Mouse (Mus musculus) stomach, embryonic 14.5 days (tissue): Measurements from ENCODE around the gene Zscan2. TPM values are rescaled to one million over a fixed set of nuclear protein-coding genes. Genes with fewer than 3 reads are reported as not detected.

ENCODE experiments used
- ATAC-seq: fragments of 200-750 bp; cut with Nextera tagmentation; 2 replicates; pipeline ENCODE4 v1.8.0; 2017; ENCODE audit warnings: low read depth, moderate TSS enrichment; ENCODE audit not compliant: insufficient number of reproducible peaks, insufficient read depth, low FRiP score
- H3K27ac ChIP-seq: fragments of 300-500 bp; sonication (generic); 2 replicates; pipeline ENCODE4 v1.5.1; 2014; ENCODE audit warnings: mild to moderate bottlenecking, low read length, moderate library complexity, mixed read lengths
- H3K27me3 ChIP-seq: fragments of 300-500 bp; sonication (generic); 2 replicates; pipeline ENCODE4 v1.6.1; 2014; ENCODE audit warnings: low read length, control low read depth, mixed read lengths; ENCODE audit not compliant: control insufficient read depth, insufficient read depth
- H3K36me3 ChIP-seq: fragments of 300-500 bp; sonication (generic); 2 replicates; pipeline ENCODE4 v1.6.1; 2014; ENCODE audit warnings: mild to moderate bottlenecking, control low read depth, low read length, moderate library complexity, mixed read lengths; ENCODE audit not compliant: control insufficient read depth, insufficient read depth
- H3K4me1 ChIP-seq: fragments of 300-500 bp; sonication (generic); 2 replicates; pipeline ENCODE4 v1.6.1; 2014; ENCODE audit warnings: low read length, control low read depth, mixed read lengths; ENCODE audit not compliant: control insufficient read depth, insufficient read depth
- H3K4me2 ChIP-seq: fragments of 300-500 bp; sonication (generic); replicated peaks from 2 replicates; pipeline ENCODE4 v1.6.1; 2014; ENCODE audit warnings: low read depth, low read length, control low read depth
- H3K4me3 ChIP-seq: fragments of 300-500 bp; sonication (generic); 2 replicates; pipeline ENCODE4 v1.5.1; 2014; ENCODE audit warnings: low read depth, low read length, control low read depth
- H3K9ac ChIP-seq: fragments of 300-500 bp; sonication (generic); replicated peaks from 2 replicates; pipeline ENCODE4 v1.6.1; 2014; ENCODE audit warnings: low read depth, mild to moderate bottlenecking, control low read depth, low read length, moderate library complexity, mixed read lengths
- H3K9me3 ChIP-seq: fragments of 300-500 bp; sonication (generic); 2 replicates; pipeline ENCODE4 v1.6.1; 2016; ENCODE audit warnings: low read depth, low read length, control low read depth; ENCODE audit not compliant: control insufficient read depth
- WGBS: fragments of 180-500 bp; shearing (Covaris S2); extraction: QIAGEN DNeasy Blood & Tissue Kit; methylation state at CpG from one replicate; pipeline ENCODE4 v1.1.7; 2014; 5-methylcytosine and 5-hydroxymethylcytosine counted together
- polyA plus RNA-seq: library from polyadenylated mRNA; unstranded; fragments of >200 nt; fragmentation: Nextera tagmentation; extraction: Ambion mirVana; gene quantifications from 2 replicates; pipeline ENCODE4 v1.2.1, GENCODE M21; 2014

The Zscan2 gene
- polyA plus RNA-seq, 1 experiment from 2014 or later: 2.4 TPM

GRCm38 (mm10) chr7:80840241-80840640, 20.5 kb upstream of the Zscan2 start:
- H3K9me3 ChIP-seq: no peaks in the 10 kb centered on the region
- no peaks in the 10 kb centered on the region for H3K27me3 ChIP-seq
- H3K36me3 ChIP-seq: no peaks in the 10 kb centered on the region
- WGBS: 44% methylated on average over 1 of the region's 1 CpGs
- no peak overlapping the region for H3K9ac ChIP-seq
- H3K4me1 ChIP-seq: 0 out of 2 replicates have a peak, but pooled peaks cover 5% of the 10 kb centered on the region
- H3K4me3 ChIP-seq: no peak overlapping the region
- H3K27ac ChIP-seq: no peak overlapping the region
- no peak overlapping the region for H3K4me2 ChIP-seq
- ATAC-seq: no peak

GRCm38 (mm10) chr7:80840937-80841336, 19.8 kb upstream of the Zscan2 start:
- Histone ChIP-seq H3K9ac (no peak overlapping the region), H3K9me3 (no peaks in the 10 kb centered on the region), H3K27me3 (no peaks in the 10 kb centered on the region), H3K27ac (no peak overlapping the region), H3K4me3 (no peak overlapping the region), H3K4me1 (0 out of 2 replicates have a peak, but pooled peaks cover 5% of the 10 kb centered on the region), H3K4me2 (no peak overlapping the region), H3K36me3 (no peaks in the 10 kb centered on the region)
- 70% methylated on average over 4 of the region's 4 CpGs for WGBS
- ATAC-seq: no peak

GRCm38 (mm10) chr7:80842132-80842531, 18.6 kb upstream of the Zscan2 start:
- Histone ChIP-seq H3K4me1 (0 out of 2 replicates have a peak, but pooled peaks cover 5% of the 10 kb centered on the region), H3K4me3 (no peak overlapping the region), H3K4me2 (no peak overlapping the region), H3K27ac (no peak overlapping the region), H3K9ac (no peak overlapping the region), H3K36me3 (no peaks in the 10 kb centered on the region), H3K27me3 (no peaks in the 10 kb centered on the region), H3K9me3 (no peaks in the 10 kb centered on the region)
- 60% methylated on average over 5 of the region's 5 CpGs for WGBS
- ATAC-seq: no peak

- H3K4me3 ChIP-seq: no peak overlapping the region
- H3K4me2 ChIP-seq: no peak overlapping the region
- H3K4me1 ChIP-seq: 0 out of 2 replicates have a peak, but pooled peaks cover 5% of the 10 kb centered on the region
- no peak overlapping the region for H3K9ac ChIP-seq
- no peak for ATAC-seq
- H3K27me3 ChIP-seq: no peaks in the 10 kb centered on the region
- H3K9me3 ChIP-seq: no peaks in the 10 kb centered on the region
- 93% methylated on average over 1 of the region's 1 CpGs for WGBS
- H3K27ac ChIP-seq: no peak overlapping the region
- H3K36me3 ChIP-seq: no peaks in the 10 kb centered on the region
Measured at GRCm38 (mm10) chr7:80843176-80843575, 17.5 kb upstream of the Zscan2 start.

GRCm38 (mm10) chr7:80843910-80844640, 16.6 kb upstream of the Zscan2 start:
- ATAC-seq: no peak
- H3K9me3 ChIP-seq: no peaks in the 10 kb centered on the region
- H3K27ac ChIP-seq: no peak overlapping the region
- no peak overlapping the region for H3K4me3 ChIP-seq
- H3K9ac ChIP-seq: no peak overlapping the region
- WGBS: 94% methylated on average over 8 of the region's 8 CpGs
- H3K4me1 ChIP-seq: 0 out of 2 replicates have a peak, but pooled peaks cover 5% of the 10 kb centered on the region
- H3K4me2 ChIP-seq: no peak overlapping the region
- H3K36me3 ChIP-seq: no peaks in the 10 kb centered on the region
- H3K27me3 ChIP-seq: no peaks in the 10 kb centered on the region

GRCm38 (mm10) chr7:80844691-80845090, 16.0 kb upstream of the Zscan2 start:
- ATAC-seq: no peak
- H3K4me3 ChIP-seq: no peak overlapping the region
- H3K9ac ChIP-seq: no peak overlapping the region
- 0 out of 2 replicates have a peak, but pooled peaks cover 4% of the 10 kb centered on the region for H3K4me1 ChIP-seq
- no peak overlapping the region for H3K27ac ChIP-seq
- H3K9me3 ChIP-seq: no peaks in the 10 kb centered on the region
- WGBS: 93% methylated on average over 12 of the region's 12 CpGs
- H3K27me3 ChIP-seq: no peaks in the 10 kb centered on the region
- no peak overlapping the region for H3K4me2 ChIP-seq
- no peaks in the 10 kb centered on the region for H3K36me3 ChIP-seq

GRCm38 (mm10) chr7:80845621-80846279, 15.0 kb upstream of the Zscan2 start:
- WGBS: 60% methylated on average over 15 of the region's 15 CpGs
- H3K4me3 ChIP-seq: no peak overlapping the region
- no peak overlapping the region for H3K4me2 ChIP-seq
- H3K9ac ChIP-seq: no peak overlapping the region
- H3K36me3 ChIP-seq: no peaks in the 10 kb centered on the region
- no peak for ATAC-seq
- no peaks in the 10 kb centered on the region for H3K27me3 ChIP-seq
- H3K9me3 ChIP-seq: no peaks in the 10 kb centered on the region
- no peak overlapping the region for H3K27ac ChIP-seq
- 0 out of 2 replicates have a peak, but pooled peaks cover 3% of the 10 kb centered on the region for H3K4me1 ChIP-seq

- no peak overlapping the region for H3K4me2 ChIP-seq
- H3K27ac ChIP-seq: no peak overlapping the region
- 0 out of 2 replicates have a peak, but pooled peaks cover 3% of the 10 kb centered on the region for H3K4me1 ChIP-seq
- ATAC-seq: no peak
- WGBS: 81% methylated on average over 10 of the region's 10 CpGs
- no peaks in the 10 kb centered on the region for H3K27me3 ChIP-seq
- H3K36me3 ChIP-seq: no peaks in the 10 kb centered on the region
- no peaks in the 10 kb centered on the region for H3K9me3 ChIP-seq
- H3K4me3 ChIP-seq: no peak overlapping the region
- no peak overlapping the region for H3K9ac ChIP-seq
Measured at GRCm38 (mm10) chr7:80846280-80846678, 14.4 kb upstream of the Zscan2 start.
